Mouse (Mus musculus): ENCODE measurements around the gene Fgfr2. TPM values are rescaled to one million over a fixed set of nuclear protein-coding genes. Genes with fewer than 3 reads are reported as not detected.

The Fgfr2 gene
- polyA plus RNA-seq, 1 experiment from 2014 or later, result 20.3 TPM

GRCm38 (mm10) chr7:132925227-132925626 is 197.9 kb downstream of the Fgfr2 start:
- 69% methylated on average over 2 of the region's 2 CpGs for WGBS
- H3K4me1 ChIP-seq (ENCODE audit: control insufficient read depth, insufficient read depth, low read length), result peaks cover 2% of the 10 kb centered on the region; the same call in 1 of the 2 replicates
- H3K4me3 ChIP-seq (ENCODE audit: low read length), result no peak overlapping the region
- H3K27ac ChIP-seq (ENCODE audit: low read length), result no peak overlapping the region
- H3K27me3 ChIP-seq (ENCODE audit: control insufficient read depth, insufficient read depth, low read length), result no peaks in the 10 kb centered on the region
- H3K9ac ChIP-seq (ENCODE audit: low read length), result no peak overlapping the region
- H3K4me2 ChIP-seq (ENCODE audit: low read depth, low read length), result no peak overlapping the region
- H3K9me3 ChIP-seq (replicated peaks; ENCODE audit: control insufficient read depth, low read length), result no peaks in the 10 kb centered on the region
- no peaks in the 10 kb centered on the region for H3K36me3 ChIP-seq (ENCODE audit: control insufficient read depth, insufficient read depth)
- ATAC-seq (replicated peaks; ENCODE audit: extremely low read depth, insufficient read depth, low FRiP score), result no peak

GRCm38 (mm10) chr7:132921971-132922370 is 201.2 kb downstream of the Fgfr2 start:
- WGBS, result 46% methylated on average over 3 of the region's 3 CpGs
- no peak overlapping the region for H3K27ac ChIP-seq (ENCODE audit: low read length)
- H3K27me3 ChIP-seq (ENCODE audit: control insufficient read depth, insufficient read depth, low read length), result no peaks in the 10 kb centered on the region
- no peaks in the 10 kb centered on the region for H3K4me1 ChIP-seq (ENCODE audit: control insufficient read depth, insufficient read depth, low read length)
- ATAC-seq (replicated peaks; ENCODE audit: extremely low read depth, insufficient read depth, low FRiP score), result no peak
- no peak overlapping the region for H3K4me2 ChIP-seq (ENCODE audit: low read depth, low read length)
- no peak overlapping the region for H3K4me3 ChIP-seq (ENCODE audit: low read length)
- no peaks in the 10 kb centered on the region for H3K36me3 ChIP-seq (ENCODE audit: control insufficient read depth, insufficient read depth)
- no peak overlapping the region for H3K9ac ChIP-seq (ENCODE audit: low read length)
- peaks cover 7% of the 10 kb centered on the region; the same call in 1 of the 2 replicates for H3K9me3 ChIP-seq (replicated peaks; ENCODE audit: control insufficient read depth, low read length)

GRCm38 (mm10) chr7:132903796-132904195 is 219.4 kb downstream of the Fgfr2 start:
- ATAC-seq (replicated peaks; ENCODE audit: extremely low read depth, insufficient read depth, low FRiP score), result no peak
- WGBS, result 61% methylated on average over 3 of the region's 3 CpGs
- Histone ChIP-seq H3K4me2 (ENCODE audit: low read depth, low read length) (no peak overlapping the region), H3K9ac (ENCODE audit: low read length) (no peak overlapping the region), H3K27me3 (ENCODE audit: control insufficient read depth, insufficient read depth, low read length) (no peaks in the 10 kb centered on the region), H3K36me3 (ENCODE audit: control insufficient read depth, insufficient read depth) (no peaks in the 10 kb centered on the region), H3K9me3 (replicated peaks; ENCODE audit: control insufficient read depth, low read length) (no peaks in the 10 kb centered on the region), H3K4me1 (ENCODE audit: control insufficient read depth, insufficient read depth, low read length) (peaks cover 12% of the 10 kb centered on the region), H3K27ac (ENCODE audit: low read length) (no peak overlapping the region), H3K4me3 (ENCODE audit: low read length) (no peak overlapping the region)

GRCm38 (mm10) chr7:132900826-132901531 is 222.2 kb downstream of the Fgfr2 start:
- Histone ChIP-seq H3K36me3 (ENCODE audit: control insufficient read depth, insufficient read depth) (no peaks in the 10 kb centered on the region), H3K4me2 (ENCODE audit: low read depth, low read length) (no peak overlapping the region), H3K9ac (ENCODE audit: low read length) (no peak overlapping the region), H3K4me1 (ENCODE audit: control insufficient read depth, insufficient read depth, low read length) (peaks cover 16% of the 10 kb centered on the region), H3K27me3 (ENCODE audit: control insufficient read depth, insufficient read depth, low read length) (no peaks in the 10 kb centered on the region), H3K4me3 (ENCODE audit: low read length) (no peak overlapping the region), H3K9me3 (replicated peaks; ENCODE audit: control insufficient read depth, low read length) (0 out of 2 replicates have a peak, but pooled peaks cover 2% of the 10 kb centered on the region), H3K27ac (ENCODE audit: low read length) (peak overlapping the region; percentile 60)
- WGBS, result 14% methylated on average over 2 of the region's 2 CpGs
- ATAC-seq (replicated peaks; ENCODE audit: extremely low read depth, insufficient read depth, low FRiP score), result peak; percentile 74

GRCm38 (mm10) chr7:132898234-132898633 is 224.9 kb downstream of the Fgfr2 start:
- 83% methylated on average over 2 of the region's 2 CpGs for WGBS
- H3K36me3 ChIP-seq (ENCODE audit: control insufficient read depth, insufficient read depth), result no peaks in the 10 kb centered on the region
- no peaks in the 10 kb centered on the region for H3K27me3 ChIP-seq (ENCODE audit: control insufficient read depth, insufficient read depth, low read length)
- H3K9ac ChIP-seq (ENCODE audit: low read length), result no peak overlapping the region
- ATAC-seq (replicated peaks; ENCODE audit: extremely low read depth, insufficient read depth, low FRiP score), result no peak
- no peak overlapping the region for H3K4me2 ChIP-seq (ENCODE audit: low read depth, low read length)
- 0 out of 2 replicates have a peak, but pooled peaks cover 2% of the 10 kb centered on the region for H3K9me3 ChIP-seq (replicated peaks; ENCODE audit: control insufficient read depth, low read length)
- H3K4me3 ChIP-seq (ENCODE audit: low read length), result no peak overlapping the region
- peaks cover 29% of the 10 kb centered on the region for H3K4me1 ChIP-seq (ENCODE audit: control insufficient read depth, insufficient read depth, low read length)
- H3K27ac ChIP-seq (ENCODE audit: low read length), result no peak overlapping the region

- no peak overlapping the region for H3K4me2 ChIP-seq (ENCODE audit: low read depth, low read length)
- H3K4me3 ChIP-seq (ENCODE audit: low read length), result no peak overlapping the region
- H3K9ac ChIP-seq (ENCODE audit: low read length), result no peak overlapping the region
- no peak for ATAC-seq (replicated peaks; ENCODE audit: extremely low read depth, insufficient read depth, low FRiP score)
- peaks cover 29% of the 10 kb centered on the region for H3K4me1 ChIP-seq (ENCODE audit: control insufficient read depth, insufficient read depth, low read length)
- no peaks in the 10 kb centered on the region for H3K27me3 ChIP-seq (ENCODE audit: control insufficient read depth, insufficient read depth, low read length)
- 89% methylated on average over 10 of the region's 10 CpGs for WGBS
- H3K36me3 ChIP-seq (ENCODE audit: control insufficient read depth, insufficient read depth), result no peaks in the 10 kb centered on the region
- H3K27ac ChIP-seq (ENCODE audit: low read length), result no peak overlapping the region
- 0 out of 2 replicates have a peak, but pooled peaks cover 2% of the 10 kb centered on the region for H3K9me3 ChIP-seq (replicated peaks; ENCODE audit: control insufficient read depth, low read length)
Measured at GRCm38 (mm10) chr7:132897258-132897657, 225.9 kb downstream of the Fgfr2 start.

- H3K27ac ChIP-seq (ENCODE audit: low read length), result peak overlapping the region; percentile 87
- H3K4me1 ChIP-seq (ENCODE audit: control insufficient read depth, insufficient read depth, low read length), result peaks cover 25% of the 10 kb centered on the region
- no peak overlapping the region for H3K4me3 ChIP-seq (ENCODE audit: low read length)
- no peaks in the 10 kb centered on the region for H3K27me3 ChIP-seq (ENCODE audit: control insufficient read depth, insufficient read depth, low read length)
- no peak for ATAC-seq (replicated peaks; ENCODE audit: extremely low read depth, insufficient read depth, low FRiP score)
- 0 out of 2 replicates have a peak, but pooled peaks cover 2% of the 10 kb centered on the region for H3K9me3 ChIP-seq (replicated peaks; ENCODE audit: control insufficient read depth, low read length)
- no peaks in the 10 kb centered on the region for H3K36me3 ChIP-seq (ENCODE audit: control insufficient read depth, insufficient read depth)
- H3K4me2 ChIP-seq (ENCODE audit: low read depth, low read length), result peak overlapping the region; percentile 12; the same call in 1 of the 2 replicates
- no peak overlapping the region for H3K9ac ChIP-seq (ENCODE audit: low read length)
- WGBS, result 63% methylated on average over 9 of the region's 9 CpGs
Measured at GRCm38 (mm10) chr7:132896206-132896815, 226.8 kb downstream of the Fgfr2 start.

- peaks cover 17% of the 10 kb centered on the region for H3K4me1 ChIP-seq (ENCODE audit: control insufficient read depth, insufficient read depth, low read length)
- H3K27ac ChIP-seq (ENCODE audit: low read length), result peak overlapping the region; percentile 87
- 44% methylated on average over 7 of the region's 7 CpGs for WGBS
- H3K4me3 ChIP-seq (ENCODE audit: low read length), result no peak overlapping the region
- H3K36me3 ChIP-seq (ENCODE audit: control insufficient read depth, insufficient read depth), result no peaks in the 10 kb centered on the region
- H3K4me2 ChIP-seq (ENCODE audit: low read depth, low read length), result no peak overlapping the region
- peak; percentile 55; the same call in 1 of the 2 replicates for ATAC-seq (replicated peaks; ENCODE audit: extremely low read depth, insufficient read depth, low FRiP score)
- H3K27me3 ChIP-seq (ENCODE audit: control insufficient read depth, insufficient read depth, low read length), result no peaks in the 10 kb centered on the region
- no peak overlapping the region for H3K9ac ChIP-seq (ENCODE audit: low read length)
- H3K9me3 ChIP-seq (replicated peaks; ENCODE audit: control insufficient read depth, low read length), result 0 out of 2 replicates have a peak, but pooled peaks cover 2% of the 10 kb centered on the region
Measured at GRCm38 (mm10) chr7:132894841-132895555, 228.2 kb downstream of the Fgfr2 start.
